Mouse (Mus musculus): ENCODE results near the gene Adamts16. TPM values are rescaled to one million over a fixed set of nuclear protein-coding genes. Genes with fewer than 3 reads are reported as not detected.

Adamts16 gene
- polyA plus RNA-seq, 1 experiment from 2014 or later: 0.25 TPM

- DNase-seq (ENCODE audit: low spot score): no peak
- no peaks in the 10 kb centered on the region for H3K9me3 ChIP-seq (replicated peaks)
- no peak overlapping the region for H3K4me3 ChIP-seq
- H3K27me3 ChIP-seq (ENCODE audit: low read depth, poor library complexity, severe bottlenecking): no peaks in the 10 kb centered on the region
- WGBS: 60% methylated on average over 7 of the region's 7 CpGs
- H3K4me1 ChIP-seq: 0 out of 2 replicates have a peak, but pooled peaks cover 5% of the 10 kb centered on the region
- no peaks in the 10 kb centered on the region for H3K36me3 ChIP-seq
- H3K27ac ChIP-seq (replicated peaks): no peak overlapping the region
Measured at GRCm38 (mm10) chr13:70779781-70780180, 61.8 kb downstream of the Adamts16 start.

- WGBS: 72% methylated on average over 9 of the region's 9 CpGs
- H3K36me3 ChIP-seq: no peaks in the 10 kb centered on the region
- DNase-seq (ENCODE audit: low spot score): no peak
Measured at GRCm38 (mm10) chr13:70778872-70779554, 62.6 kb downstream of the Adamts16 start.

GRCm38 (mm10) chr13:70771100-70771499 lies 70.5 kb downstream of the Adamts16 start:
- 91% methylated on average over 6 of the region's 6 CpGs for WGBS
- Histone ChIP-seq H3K27me3 (ENCODE audit: low read depth, poor library complexity, severe bottlenecking) (no peaks in the 10 kb centered on the region), H3K4me1 (no peaks in the 10 kb centered on the region), H3K4me3 (no peak overlapping the region), H3K27ac (replicated peaks) (no peak overlapping the region), H3K9me3 (replicated peaks) (no peaks in the 10 kb centered on the region), H3K36me3 (no peaks in the 10 kb centered on the region)
- no peak for DNase-seq (ENCODE audit: low spot score)

More at GRCm38 (mm10) chr13:70778872-70779554, 62.6 kb downstream of the Adamts16 start:
- H3K27me3 ChIP-seq (ENCODE audit: low read depth, poor library complexity, severe bottlenecking): no peaks in the 10 kb centered on the region
- H3K4me1 ChIP-seq: 0 out of 2 replicates have a peak, but pooled peaks cover 5% of the 10 kb centered on the region
- H3K9me3 ChIP-seq (replicated peaks): no peaks in the 10 kb centered on the region
- no peak overlapping the region for H3K4me3 ChIP-seq
- no peak overlapping the region for H3K27ac ChIP-seq (replicated peaks)

GRCm38 (mm10) chr13:70769156-70769555 lies 72.5 kb downstream of the Adamts16 start:
- Histone ChIP-seq H3K4me3 (no peak overlapping the region), H3K36me3 (no peaks in the 10 kb centered on the region), H3K27ac (replicated peaks) (no peak overlapping the region), H3K4me1 (no peaks in the 10 kb centered on the region), H3K27me3 (ENCODE audit: low read depth, poor library complexity, severe bottlenecking) (no peaks in the 10 kb centered on the region), H3K9me3 (replicated peaks) (no peaks in the 10 kb centered on the region)
- DNase-seq (ENCODE audit: low spot score): no peak
- 73% methylated on average over 2 of the region's 2 CpGs for WGBS

- Histone ChIP-seq H3K9me3 (replicated peaks) (no peaks in the 10 kb centered on the region), H3K4me3 (no peak overlapping the region), H3K36me3 (no peaks in the 10 kb centered on the region)
Measured at GRCm38 (mm10) chr13:70767462-70767861, 74.1 kb downstream of the Adamts16 start.

GRCm38 (mm10) chr13:70764682-70765081 lies 76.9 kb downstream of the Adamts16 start:
- no peaks in the 10 kb centered on the region for H3K4me1 ChIP-seq
- H3K27ac ChIP-seq (replicated peaks): no peak overlapping the region
- no peak overlapping the region for H3K4me3 ChIP-seq
- DNase-seq (ENCODE audit: low spot score): no peak
- H3K36me3 ChIP-seq: no peaks in the 10 kb centered on the region
- no peaks in the 10 kb centered on the region for H3K27me3 ChIP-seq (ENCODE audit: low read depth, poor library complexity, severe bottlenecking)
- H3K9me3 ChIP-seq (replicated peaks): no peaks in the 10 kb centered on the region
- 84% methylated on average over 6 of the region's 6 CpGs for WGBS

More at GRCm38 (mm10) chr13:70767462-70767861, 74.1 kb downstream of the Adamts16 start:
- Histone ChIP-seq H3K27ac (replicated peaks) (no peak overlapping the region), H3K4me1 (no peaks in the 10 kb centered on the region), H3K27me3 (ENCODE audit: low read depth, poor library complexity, severe bottlenecking) (no peaks in the 10 kb centered on the region)
- DNase-seq (ENCODE audit: low spot score): no peak

- H3K4me1 ChIP-seq: no peaks in the 10 kb centered on the region
- H3K27me3 ChIP-seq (ENCODE audit: low read depth, poor library complexity, severe bottlenecking): no peaks in the 10 kb centered on the region
Measured at GRCm38 (mm10) chr13:70762586-70762985, 79.0 kb downstream of the Adamts16 start.

GRCm38 (mm10) chr13:70761312-70761711 lies 80.3 kb downstream of the Adamts16 start:
- Histone ChIP-seq H3K27ac (replicated peaks) (no peak overlapping the region), H3K36me3 (no peaks in the 10 kb centered on the region), H3K4me1 (no peaks in the 10 kb centered on the region), H3K27me3 (ENCODE audit: low read depth, poor library complexity, severe bottlenecking) (no peaks in the 10 kb centered on the region), H3K4me3 (no peak overlapping the region), H3K9me3 (replicated peaks) (no peaks in the 10 kb centered on the region)
- DNase-seq (ENCODE audit: low spot score): no peak
- 82% methylated on average over 2 of the region's 2 CpGs for WGBS

More at GRCm38 (mm10) chr13:70762586-70762985, 79.0 kb downstream of the Adamts16 start:
- H3K36me3 ChIP-seq: no peaks in the 10 kb centered on the region
- H3K27ac ChIP-seq (replicated peaks): no peak overlapping the region
- no peak for DNase-seq (ENCODE audit: low spot score)
- H3K4me3 ChIP-seq: no peak overlapping the region
- H3K9me3 ChIP-seq (replicated peaks): no peaks in the 10 kb centered on the region
- 85% methylated on average over 2 of the region's 2 CpGs for WGBS

- no peak for DNase-seq (ENCODE audit: low spot score)
- H3K36me3 ChIP-seq: no peaks in the 10 kb centered on the region
- over 99% methylated on average over 9 of the region's 9 CpGs for WGBS
Measured at GRCm38 (mm10) chr13:70760186-70760585, 81.4 kb downstream of the Adamts16 start.

GRCm38 (mm10) chr13:70746294-70747008 lies 95.2 kb downstream of the Adamts16 start:
- DNase-seq (ENCODE audit: low spot score): no peak
- 65% methylated on average over 14 of the region's 14 CpGs for WGBS

More at GRCm38 (mm10) chr13:70760186-70760585, 81.4 kb downstream of the Adamts16 start:
- H3K27me3 ChIP-seq (ENCODE audit: low read depth, poor library complexity, severe bottlenecking): no peaks in the 10 kb centered on the region
- no peaks in the 10 kb centered on the region for H3K4me1 ChIP-seq
- no peaks in the 10 kb centered on the region for H3K9me3 ChIP-seq (replicated peaks)
- no peak overlapping the region for H3K27ac ChIP-seq (replicated peaks)
- no peak overlapping the region for H3K4me3 ChIP-seq

GRCm38 (mm10) chr13:70744416-70745038 lies 97.1 kb downstream of the Adamts16 start:
- Histone ChIP-seq H3K27me3 (ENCODE audit: low read depth, poor library complexity, severe bottlenecking) (no peaks in the 10 kb centered on the region), H3K36me3 (no peaks in the 10 kb centered on the region), H3K4me1 (peaks cover 20% of the 10 kb centered on the region; the same call in 1 of the 2 replicates), H3K27ac (replicated peaks) (no peak overlapping the region), H3K9me3 (replicated peaks) (no peaks in the 10 kb centered on the region), H3K4me3 (no peak overlapping the region)
- no peak for DNase-seq (ENCODE audit: low spot score)
- WGBS: 87% methylated on average over 5 of the region's 5 CpGs

More at GRCm38 (mm10) chr13:70746294-70747008, 95.2 kb downstream of the Adamts16 start:
- H3K4me3 ChIP-seq: no peak overlapping the region
- no peaks in the 10 kb centered on the region for H3K36me3 ChIP-seq
- no peaks in the 10 kb centered on the region for H3K9me3 ChIP-seq (replicated peaks)
- H3K27me3 ChIP-seq (ENCODE audit: low read depth, poor library complexity, severe bottlenecking): no peaks in the 10 kb centered on the region
- H3K27ac ChIP-seq (replicated peaks): no peak overlapping the region
- H3K4me1 ChIP-seq: peaks cover 17% of the 10 kb centered on the region; the same call in 1 of the 2 replicates

- DNase-seq (ENCODE audit: low spot score): no peak
- 84% methylated on average over 4 of the region's 4 CpGs for WGBS
- peaks cover 20% of the 10 kb centered on the region; the same call in 1 of the 2 replicates for H3K4me1 ChIP-seq
- H3K27ac ChIP-seq (replicated peaks): no peak overlapping the region
- H3K9me3 ChIP-seq (replicated peaks): no peaks in the 10 kb centered on the region
- H3K27me3 ChIP-seq (ENCODE audit: low read depth, poor library complexity, severe bottlenecking): no peaks in the 10 kb centered on the region
- no peaks in the 10 kb centered on the region for H3K36me3 ChIP-seq
- no peak overlapping the region for H3K4me3 ChIP-seq
Measured at GRCm38 (mm10) chr13:70742693-70743092, 98.9 kb downstream of the Adamts16 start.

Measured in midbrain, embryonic 10.5 days (tissue).